Mouse (Mus musculus) lung, postnatal 4 days (tissue): ENCODE results near the gene Efna1.

Experiments
- DNase-seq, 2 experiments: peaks; one replicate each; pipeline ENCODE4 v3.0.0; 2021

The Efna1 gene

DNA sequence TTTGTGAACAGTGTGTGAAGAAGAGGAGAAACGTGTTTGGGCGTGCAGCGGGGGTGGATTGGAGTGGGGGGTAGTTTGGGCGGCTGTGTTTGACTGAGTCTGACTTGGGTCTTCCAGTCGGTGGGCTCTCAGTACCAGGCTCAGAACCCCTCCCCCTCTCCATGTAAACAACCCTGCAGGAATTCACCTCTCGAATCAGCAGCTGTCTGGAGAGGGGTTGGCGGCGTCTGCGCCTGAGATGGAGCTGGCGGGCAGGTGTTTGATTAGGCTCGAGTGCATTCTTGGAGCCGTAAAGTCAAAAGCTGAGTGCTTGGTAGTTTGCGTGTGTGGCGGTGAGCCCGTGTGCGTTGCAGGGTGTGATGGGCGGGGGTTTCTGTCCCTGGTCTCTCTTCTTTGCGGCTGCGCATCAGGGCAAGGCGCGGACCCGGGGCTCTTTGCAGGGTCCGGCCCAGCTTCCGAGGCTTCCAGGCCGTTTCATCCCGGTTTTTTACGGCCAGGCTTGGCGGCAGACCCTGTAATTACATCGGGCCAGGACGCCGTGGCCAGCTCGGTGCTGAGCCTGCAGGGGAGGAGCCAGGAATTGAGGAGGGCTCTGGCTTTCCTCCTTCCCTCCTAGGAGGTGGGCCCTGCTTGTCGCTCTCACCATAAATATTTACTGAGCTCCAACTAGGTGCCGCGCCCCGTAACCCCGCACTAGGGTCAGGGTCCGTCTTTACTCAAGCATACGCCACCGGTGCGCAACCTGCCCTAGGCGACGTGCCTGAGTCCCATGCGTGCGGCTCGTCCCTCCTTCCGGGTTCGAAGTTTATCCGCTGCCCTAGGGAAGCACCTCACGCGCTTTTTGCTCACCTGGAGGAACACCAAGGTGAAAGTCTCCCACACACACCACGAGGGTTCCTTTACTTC, at the start of gene Efna1:
Efna1 (minus strand) TSS at position 537 of the 906 bp plus-strand sequence.
- DNase-seq: peak; percentile 77 to 90

DNA sequence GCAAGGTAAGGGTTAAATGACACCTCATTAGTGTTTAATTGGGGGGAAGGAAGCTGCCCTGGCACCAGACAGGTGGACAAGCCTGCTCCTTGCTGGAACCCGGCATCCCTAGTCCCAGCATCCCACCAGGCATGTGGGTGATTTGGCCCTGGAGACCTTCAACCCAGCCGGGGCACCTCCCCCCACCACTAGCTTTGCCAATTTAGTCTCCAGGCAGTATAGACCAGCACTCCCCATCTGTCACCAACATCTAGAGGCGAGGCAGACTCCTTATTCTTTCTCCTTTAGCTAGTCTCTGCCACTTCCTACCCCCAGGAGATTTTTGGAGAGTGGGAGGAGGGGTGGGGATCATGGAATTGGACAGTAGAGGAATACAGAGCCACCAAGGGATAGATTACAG, 49.4 kb upstream of the Efna1 start:
- DNase-seq: no peak

DNA sequence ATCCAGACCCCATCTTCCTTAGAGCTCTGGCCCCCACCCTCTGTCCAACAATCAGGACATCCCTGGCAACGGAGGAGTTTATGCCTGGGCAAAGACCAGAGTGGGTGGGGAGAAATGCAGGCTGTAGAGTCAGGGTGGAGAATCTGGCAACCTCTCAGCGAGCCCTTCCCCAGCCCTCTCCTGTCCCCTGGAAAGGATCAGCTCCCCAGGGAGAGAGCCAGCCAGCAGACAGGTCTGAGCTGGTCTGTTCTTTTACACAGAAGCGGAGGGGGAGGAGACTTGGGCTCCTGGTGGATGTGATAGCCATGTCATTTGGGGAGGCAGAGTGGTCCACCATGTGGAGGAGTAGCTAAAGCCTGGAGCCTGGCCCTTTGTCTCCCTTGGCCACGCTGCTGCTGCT, 47.7 kb upstream of the Efna1 start:
- DNase-seq: peak in 1 of 2 experiments; percentile 20

DNA sequence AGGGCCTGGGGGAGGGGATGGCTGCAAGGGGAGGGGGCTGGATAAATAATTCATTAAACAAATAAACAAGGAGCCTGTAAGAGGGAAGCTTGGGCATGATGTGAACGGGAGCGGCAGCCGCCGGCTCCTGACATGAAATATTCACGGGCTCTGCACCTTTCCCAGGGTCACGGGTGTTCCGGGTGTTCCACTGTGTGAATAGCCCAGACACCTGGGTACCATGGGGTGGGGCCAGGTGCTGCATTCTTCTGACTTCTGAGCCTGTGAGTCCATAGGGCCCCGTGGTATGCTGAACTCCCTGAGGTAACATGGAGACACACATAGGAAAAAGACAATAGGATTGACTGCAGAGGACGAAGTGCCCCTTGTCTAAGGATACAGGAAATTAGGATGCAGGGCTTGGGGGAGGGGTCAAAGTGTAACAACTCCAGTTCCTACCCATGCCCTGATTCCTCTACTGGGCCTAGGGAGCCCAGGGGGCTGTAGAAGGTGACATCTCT, 46.5 kb upstream of the Efna1 start:
- DNase-seq: peak in 1 of 2 experiments; percentile 20

DNA sequence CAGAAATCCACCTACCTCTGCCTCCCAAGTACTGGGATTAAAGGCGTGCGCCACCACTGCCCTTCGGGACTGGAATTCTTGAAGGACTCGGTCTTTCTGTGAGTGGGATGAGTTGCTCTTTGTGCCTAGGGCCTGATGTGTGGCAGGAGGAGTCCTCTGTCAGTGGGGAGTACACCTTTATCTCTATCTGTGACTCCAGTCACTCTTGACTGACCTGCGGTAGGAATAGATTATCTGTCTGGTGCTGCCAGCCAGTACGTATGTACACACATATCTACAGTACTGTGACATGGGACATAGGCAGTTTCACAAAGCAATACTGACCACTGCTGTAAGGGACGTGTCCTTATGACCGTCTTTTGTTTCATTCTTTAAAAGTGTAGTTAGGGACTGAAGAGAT, 44.9 kb upstream of the Efna1 start:
- no peak for DNase-seq

DNA sequence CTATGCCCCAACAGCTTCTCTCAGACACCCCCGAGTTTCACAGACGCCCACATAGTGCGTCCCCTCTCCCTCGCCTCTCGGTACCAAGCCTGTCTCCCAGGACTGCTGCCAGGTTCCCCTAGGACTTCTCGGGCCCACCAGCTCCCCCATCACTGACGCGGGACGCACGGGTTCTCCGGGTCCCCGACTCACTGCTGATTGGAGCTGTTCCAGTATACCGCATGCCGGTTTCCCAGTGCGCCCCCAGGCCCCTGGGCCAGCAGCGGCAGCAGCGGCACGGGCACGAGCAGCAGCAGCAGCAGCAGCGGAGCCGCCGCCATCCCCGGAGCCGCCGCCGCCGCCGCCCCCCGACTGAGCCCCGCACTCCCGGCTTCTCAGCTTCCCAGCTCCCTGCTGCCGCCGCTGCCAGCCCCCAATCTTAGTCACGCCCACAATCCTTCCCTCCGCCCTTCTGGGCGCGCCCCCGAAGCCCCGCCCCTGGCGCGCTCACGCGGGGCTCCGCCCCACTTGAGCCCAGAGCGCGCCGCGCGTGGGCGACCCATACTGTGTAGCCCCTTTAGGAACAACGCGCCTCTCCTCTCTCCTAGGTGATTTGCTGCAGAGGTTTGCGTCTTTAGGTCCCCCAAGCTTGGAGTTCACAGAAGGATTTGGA, 41.7 kb upstream of the Efna1 start, which contains the start of gene Efna3:
Efna3 (minus strand) TSS at position 452 of the 652 bp plus-strand sequence.
- DNase-seq: peak; percentile 81 to 83

DNA sequence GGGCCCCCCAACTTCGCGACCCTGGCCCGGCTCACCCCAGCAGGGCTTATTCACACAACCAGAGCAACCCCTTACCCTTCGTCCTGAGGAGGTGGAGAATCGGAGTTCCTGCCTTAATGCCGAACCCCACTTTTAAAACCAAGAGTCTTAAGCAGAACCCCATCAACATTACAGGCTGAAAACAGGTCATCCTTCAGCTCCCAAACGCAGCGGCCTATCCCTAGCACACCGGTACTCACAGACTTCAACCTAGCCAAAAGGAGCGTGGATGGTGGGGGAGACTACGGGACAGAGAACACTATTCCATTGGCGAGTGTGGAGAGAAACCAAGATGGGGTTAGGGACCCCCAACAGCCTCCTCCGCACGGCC, 41.2 kb upstream of the Efna1 start:
- no peak for DNase-seq

DNA sequence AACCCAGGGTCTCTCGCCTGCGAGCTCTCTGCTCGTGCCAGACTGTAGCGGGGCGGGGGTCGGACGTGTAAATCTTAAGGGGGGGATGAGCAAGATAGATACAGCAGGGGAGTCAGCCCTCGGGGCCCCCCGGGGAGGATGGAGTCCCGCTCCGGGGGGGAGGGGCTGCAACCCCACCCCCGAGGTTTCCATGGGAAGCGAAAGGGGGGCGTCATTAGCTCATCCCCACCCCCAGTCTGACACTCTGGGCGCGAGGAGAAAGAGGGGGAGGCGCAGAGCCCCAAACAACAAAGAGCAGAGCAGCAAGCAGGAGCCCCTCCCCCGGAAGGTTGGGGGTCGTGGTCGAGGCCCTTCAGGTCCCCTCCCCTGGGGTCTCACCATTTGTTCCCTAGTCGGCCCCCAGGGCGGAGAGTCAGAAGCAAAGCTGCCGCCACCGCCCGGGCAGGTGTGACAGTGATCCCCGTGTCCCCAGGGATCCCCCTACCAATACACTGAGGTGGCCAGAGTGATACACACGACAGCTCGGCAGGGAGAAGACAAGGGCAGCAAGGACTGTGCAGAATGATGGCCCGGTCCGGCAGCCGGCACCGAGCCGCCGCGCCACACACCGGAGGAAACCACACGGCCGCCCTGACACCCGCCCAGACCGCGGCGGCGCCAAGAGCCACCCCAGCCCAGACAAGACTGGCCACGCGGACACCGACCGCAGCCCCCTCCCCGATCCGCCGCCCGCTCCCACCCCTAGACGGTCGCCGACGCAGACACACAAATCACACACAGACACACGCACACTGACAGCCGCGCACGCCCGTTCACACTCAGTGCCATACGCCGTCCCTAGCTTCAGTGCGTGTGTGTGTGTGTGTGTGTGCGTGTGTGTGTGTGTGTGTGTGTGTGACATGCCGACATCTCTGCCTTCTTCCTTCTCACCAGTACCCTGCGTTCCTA, 40.5 kb upstream of the Efna1 start:
- DNase-seq: peak in 1 of 2 experiments; percentile 32

DNA sequence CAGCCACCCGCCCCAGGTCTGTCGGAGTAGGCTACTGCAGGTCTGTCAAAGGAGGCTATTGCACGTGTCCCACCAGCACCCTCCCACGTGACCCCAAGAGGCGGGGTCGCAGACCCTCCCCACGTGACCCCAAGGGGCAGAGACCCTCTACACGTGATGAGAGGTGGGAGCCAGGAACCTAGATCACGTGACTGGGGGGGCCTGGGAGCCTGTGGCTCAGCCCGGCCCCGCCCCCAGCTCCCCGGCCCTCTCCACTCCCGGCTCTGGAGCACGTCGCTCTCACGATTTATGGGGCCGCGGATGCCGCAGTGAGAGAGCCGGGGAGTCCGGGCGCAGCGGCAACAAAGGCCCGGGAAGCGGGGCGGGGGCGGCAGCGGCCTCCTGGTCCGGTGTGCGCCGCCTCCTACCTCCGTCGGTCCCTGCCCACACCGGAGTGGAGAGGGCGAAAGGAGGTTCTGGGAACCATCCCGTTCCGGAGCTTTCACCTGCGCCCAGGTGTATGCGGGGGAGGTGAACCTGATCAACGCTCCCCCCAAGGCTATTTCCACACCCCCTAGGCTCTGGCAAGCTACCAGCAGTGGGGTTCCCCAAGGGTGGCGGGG, 39.7 kb upstream of the Efna1 start:
- DNase-seq: peak in 1 of 2 experiments; percentile 45

DNA sequence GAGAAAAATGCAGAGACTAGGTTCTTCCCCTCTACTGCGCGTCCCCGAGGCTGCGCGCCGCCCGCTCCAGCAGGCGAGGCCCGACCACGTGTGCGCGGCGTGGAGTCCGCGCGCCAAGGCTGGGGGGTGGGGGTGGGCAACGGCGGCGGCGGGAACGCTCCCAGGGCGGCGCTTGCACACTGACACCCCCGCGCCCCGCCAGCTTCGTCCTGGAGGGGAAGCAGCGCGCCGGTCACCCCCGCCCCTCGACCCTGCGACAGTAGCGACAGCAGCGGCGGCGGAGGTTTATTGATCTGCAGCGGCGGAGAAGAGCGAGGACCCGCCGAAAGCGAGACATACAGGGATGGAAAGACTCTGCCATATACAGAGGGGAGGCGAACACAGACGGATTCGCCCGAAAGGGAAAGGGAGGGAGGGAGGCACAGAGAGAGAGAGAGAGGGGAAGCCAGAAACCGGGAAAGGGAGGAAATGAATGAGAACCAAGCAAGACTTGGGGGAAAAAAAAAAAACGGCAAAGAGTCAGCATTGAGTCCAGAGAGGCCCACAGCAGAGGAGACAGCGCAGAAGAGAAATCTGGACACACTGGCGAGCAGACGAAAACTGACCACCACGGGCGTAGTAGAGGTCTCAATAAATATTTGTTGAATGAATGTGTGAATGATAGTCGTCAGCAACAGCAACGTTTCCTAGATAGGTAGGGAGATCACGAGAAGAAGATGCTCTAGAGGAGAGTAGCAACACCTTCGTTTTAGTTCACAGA, 38.8 kb upstream of the Efna1 start:
- peak in 1 of 2 experiments; percentile 34 for DNase-seq

DNA sequence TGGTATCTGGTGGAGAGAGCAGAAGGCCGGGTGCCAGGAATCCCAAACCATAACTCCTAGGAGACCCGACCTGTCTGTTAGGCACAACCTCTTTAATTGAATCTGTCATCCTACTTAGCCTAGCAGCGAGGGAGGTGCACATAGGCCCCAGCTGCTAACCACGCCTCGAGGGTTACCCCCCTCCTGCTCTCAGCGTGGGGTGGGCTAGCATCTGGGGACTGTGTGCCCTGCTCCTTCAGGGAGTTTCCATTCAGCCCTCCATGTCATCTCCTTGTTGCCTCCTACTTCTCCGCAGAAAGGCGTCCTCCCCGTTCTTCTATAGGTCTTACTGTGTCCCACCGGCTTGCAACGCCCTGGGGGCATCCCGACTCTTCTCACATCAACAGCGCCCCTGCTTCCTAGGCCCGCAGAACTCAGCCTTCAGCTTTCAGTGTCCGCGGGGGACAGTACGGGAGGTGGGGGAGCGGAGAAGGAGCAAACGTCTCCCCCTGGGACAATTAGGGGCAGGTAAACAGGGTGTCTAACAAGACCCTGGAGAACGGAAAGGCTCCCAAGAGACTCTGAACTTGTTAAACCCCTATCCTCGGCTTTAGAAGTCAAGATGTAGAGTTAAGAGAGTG, 38.1 kb upstream of the Efna1 start:
- DNase-seq: no peak

DNA sequence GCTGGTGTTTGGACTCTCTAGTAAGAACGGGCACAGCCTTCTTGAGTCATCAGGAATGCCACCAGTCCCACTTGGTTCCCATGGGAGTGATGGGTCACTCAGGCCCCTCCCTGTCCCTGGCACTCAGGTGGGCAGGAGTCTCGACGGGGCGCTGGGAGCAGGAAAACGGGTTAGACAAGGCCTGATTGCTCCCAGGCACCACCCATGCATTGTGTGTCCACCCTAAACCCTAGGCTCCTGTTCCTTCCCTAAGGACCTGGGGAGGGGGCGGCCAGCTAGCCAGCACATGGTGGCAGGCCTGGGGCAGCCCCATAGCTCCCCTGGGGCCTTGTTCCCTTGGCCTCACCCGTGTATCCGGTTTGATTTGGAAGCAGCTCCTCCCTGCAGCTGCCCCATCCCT, 37.4 kb upstream of the Efna1 start:
- DNase-seq: peak in 1 of 2 experiments; percentile 29

DNA sequence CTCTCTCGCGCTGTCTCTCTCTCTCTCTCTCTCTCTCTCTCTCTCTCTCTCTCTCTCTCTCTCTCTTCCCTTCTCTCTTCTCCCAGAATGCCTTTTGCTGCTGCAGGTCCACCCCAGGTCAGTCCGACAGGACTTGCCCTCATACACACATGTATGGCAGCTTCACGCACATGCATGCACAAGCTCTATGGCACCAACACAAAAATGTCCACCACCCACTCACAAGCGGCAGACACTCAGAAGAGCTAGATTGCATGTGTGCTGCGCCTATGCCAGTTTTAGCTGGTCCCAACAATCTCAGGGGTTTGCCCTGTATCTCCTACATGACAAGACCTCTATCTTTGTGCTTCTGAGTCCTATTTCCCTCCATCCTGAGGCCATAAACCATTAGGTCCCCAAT, 36.3 kb upstream of the Efna1 start:
- DNase-seq: no peak

DNA sequence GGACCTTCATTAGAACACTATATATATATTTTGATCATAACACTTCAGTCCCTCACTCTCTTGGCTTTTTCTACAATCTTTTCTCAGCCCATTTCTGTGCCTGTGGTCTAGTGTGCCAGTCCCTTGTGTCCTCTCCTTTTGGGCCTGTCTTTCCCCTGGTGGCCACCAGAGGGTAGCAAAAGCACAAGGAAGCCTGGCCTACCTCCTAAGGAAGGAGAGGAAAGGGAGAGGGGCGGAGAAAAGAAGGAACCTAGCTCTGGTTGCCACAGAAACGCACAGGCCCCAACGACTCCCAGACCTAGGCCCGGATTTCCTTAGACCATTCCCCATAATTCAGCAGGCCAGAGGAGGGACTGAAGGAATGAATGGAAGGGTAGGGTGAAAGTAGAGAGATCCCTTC, 35.9 kb upstream of the Efna1 start:
- DNase-seq: peak; percentile 84 to 89

DNA sequence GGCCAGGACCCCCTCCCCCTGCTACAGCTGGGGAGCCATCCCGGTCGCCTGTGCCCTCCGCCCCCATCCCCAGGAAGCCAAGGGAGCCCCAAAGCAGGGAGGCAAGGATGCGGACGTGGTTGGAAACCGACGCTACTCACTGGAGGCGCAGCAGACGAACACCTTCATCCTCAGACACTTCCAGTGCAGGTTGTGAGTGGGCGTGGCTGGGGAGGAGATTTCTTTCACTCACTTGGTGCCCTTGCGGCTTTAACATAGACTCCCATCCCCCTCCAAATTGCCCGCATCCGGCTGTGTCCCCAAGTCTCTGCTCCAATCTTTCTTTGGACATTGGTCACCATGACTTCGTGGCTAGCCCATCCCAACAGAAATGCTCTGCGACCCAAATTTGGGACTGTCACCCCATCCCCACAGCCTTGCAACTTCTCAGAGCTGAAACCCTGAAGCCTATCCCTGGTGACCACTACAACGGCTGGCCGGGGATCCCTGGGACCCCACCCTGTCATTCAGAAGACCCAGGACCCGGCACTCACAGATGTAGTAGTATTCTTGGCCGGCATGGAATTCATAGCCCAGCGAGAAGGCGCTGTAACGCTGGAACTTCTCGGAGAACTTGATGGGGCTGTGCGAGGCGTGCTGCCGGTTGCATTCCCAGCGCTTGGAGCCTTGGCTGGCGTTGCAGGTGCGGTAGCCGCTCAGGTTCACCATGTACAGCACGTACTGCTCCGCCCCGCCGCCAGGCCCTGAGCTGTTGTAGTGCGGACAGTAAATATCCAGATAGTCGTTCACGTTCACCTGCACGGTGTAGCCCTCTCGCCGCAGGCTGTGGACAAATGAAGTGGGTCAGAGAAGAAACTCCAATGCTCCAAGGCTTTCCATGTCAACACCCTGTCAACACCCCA, 35.2 kb upstream of the Efna1 start:
- DNase-seq: peak in 1 of 2 experiments; percentile 35

DNA sequence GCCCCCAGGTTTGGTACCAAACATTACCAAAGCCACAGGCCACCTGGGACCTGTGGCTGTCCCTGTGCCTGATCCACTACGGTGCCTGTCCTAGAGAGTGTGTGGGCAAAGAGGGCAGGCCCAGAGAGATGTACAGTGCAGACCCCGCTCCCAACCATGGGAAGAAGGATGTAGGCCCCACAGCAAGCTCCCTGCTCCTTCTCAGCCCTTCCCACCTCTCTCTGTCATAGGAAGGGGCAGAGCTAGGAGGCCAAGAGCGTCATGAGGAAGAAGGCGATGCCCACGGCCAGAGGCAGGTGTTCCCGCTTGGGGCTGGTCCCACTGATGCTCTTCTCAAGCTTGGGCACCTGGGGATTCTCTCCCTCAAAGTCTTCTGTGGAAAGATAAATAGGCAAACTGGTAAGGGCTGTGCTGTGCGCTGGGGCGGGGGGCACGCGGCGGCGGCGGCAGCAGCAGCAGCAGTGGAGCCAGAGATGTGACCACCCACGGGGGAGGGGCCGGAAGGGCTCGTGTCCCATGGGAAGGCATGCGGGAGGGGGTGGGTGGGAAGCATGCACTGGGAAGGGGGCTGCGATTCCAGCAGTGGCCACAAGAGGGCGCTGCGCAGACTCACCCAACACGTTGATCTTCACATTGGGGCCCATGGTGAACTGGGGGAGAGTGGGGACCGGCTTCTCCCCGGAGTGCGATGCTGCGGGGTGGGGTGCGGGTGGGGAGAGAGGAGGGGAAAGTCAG, 34.4 kb upstream of the Efna1 start:
- peak; percentile 87 to 90 for DNase-seq

DNA sequence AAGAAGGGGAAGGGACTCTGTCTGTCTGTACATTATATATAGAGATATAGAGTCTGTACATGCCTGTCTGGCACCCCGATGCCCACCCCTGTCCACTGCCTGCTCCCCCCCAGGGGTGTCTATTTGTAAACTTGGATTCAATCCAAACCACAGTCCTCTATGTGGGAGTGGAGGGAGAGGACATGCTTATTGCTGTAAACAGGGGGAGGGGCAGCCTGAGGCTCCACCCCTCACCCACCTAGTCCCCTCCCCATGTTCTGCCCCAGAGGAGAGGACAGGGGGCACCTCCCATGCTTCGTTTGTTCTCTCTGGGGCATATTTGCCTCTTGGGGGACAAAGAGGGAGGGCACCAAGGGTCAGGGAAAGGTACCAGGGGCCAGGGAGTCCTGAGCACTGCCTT, 33.8 kb upstream of the Efna1 start:
- peak; percentile 52 to 71 for DNase-seq

DNA sequence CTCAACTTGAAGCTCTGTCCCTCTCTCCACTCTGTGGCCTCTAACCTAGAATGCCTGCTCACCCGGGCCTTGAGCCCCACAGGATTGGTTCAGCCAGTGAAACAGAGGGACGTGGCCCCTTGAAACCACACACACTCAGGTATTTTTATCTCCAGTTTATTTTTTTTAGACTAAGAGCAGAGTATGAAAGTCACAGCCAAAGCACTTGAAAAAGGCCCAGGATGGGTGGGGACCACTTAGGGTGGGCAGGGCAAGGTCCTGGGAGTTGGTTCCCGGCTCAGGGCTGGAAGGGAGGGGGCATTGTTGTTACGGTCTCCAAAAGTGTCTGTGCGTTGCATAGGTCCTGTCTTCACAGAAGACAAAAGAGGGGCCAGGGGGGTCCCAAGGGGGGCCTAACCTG, 33.4 kb upstream of the Efna1 start:
- DNase-seq: peak; percentile 62 to 83

DNA sequence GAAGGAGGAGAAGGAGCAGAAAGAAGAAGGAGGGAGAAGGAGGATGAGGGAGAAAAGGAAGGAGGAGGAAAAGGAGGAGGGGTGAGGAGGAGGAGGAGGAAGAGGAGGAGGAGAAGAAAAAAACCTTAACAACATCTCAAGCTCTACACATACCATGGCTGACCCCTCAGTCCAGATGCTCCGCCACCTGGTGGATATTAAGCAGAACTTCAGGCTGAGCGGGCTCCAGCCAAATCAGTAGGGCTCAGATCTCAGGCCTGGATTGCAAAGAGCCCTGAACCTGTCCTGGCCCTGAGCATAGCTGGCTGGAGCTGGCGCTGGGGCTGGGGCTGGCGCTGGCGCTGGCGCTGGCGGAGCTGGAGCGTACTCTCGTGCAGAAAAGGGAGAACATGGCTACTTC, 27.1 kb upstream of the Efna1 start:
- peak; percentile 68 to 81 for DNase-seq
